In the genomic region with DNA sequence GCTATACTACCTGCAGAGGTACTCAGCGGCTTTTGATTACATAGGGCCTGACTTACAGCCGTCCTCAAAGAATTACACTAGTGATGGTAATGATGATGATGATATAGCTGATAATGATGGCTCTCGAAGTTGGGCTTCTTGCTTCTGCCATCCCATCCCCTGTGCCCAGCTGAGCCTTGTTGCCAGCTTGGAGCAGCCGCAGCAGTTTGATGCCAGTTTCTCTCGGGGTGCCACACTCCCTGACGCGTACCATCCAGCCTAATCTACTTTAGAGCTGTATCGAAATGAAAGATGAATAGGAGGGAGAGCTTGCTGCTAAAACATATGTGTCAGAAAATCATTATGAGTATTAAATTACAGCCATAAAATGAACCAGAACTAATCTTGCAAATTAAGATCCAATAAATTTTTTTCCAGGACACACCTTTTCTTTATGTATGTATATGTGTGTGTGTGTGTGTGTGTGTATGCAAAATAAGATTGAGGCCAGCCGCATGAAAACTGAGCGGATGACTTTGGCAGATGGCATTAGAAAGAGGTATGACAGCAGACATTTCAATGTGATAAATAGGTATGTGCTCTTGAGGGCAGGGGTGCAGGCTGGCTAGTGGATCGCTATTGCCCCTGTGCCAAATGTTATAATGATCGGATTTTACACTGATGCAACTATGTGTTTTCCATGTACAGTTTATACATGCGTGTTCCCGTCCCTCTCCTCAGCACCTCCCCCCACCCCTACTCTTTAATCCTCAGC, we compare ENCODE assay signal across 9 mouse cellular contexts.
A peak's percentile ranks its signal among the peaks of the same experiment; 100 is the strongest.
DNase-seq lines count a peak whose midpoint lies in the region; ATAC-seq and TF ChIP-seq lines count a peak whose summit lies in the region.
"Had no signal": no experiment of that assay in that cellular context is flagged by ENCODE, and none has a peak within 500 bp of the region (broad histone marks: within the 10 kb centered on the region; RNA-seq: fewer than 3 reads in every experiment).

No protein-coding gene starts in this region.

- peak overlapping the region; percentile 36 for H3K4me2 ChIP-seq in lung, embryonic 15.5 days
- H3K4me2 ChIP-seq in hindbrain, embryonic 16.5 days (ENCODE audit: low read length) = peak overlapping the region; percentile 36

- H3K27ac ChIP-seq in heart, adult 2 months = peak overlapping the region; percentile 92
- peak overlapping the region; percentile 44; the same call in 1 of the 2 replicates for H3K27ac ChIP-seq in lung, embryonic 15.5 days
- no peak overlapping the region for H3K27ac ChIP-seq in hindbrain, embryonic 16.5 days (ENCODE audit: low read depth, low read length)
- 0 out of 2 replicates have a peak overlapping the region, but pooled peaks have one; percentile 14 for H3K27ac ChIP-seq in small intestine, adult 2 months (ENCODE audit: insufficient read depth, low read depth, low read length)

- 55% methylated on average over 14 of the region's 14 CpGs for WGBS in heart, adult 2 months
- 73% methylated on average over 14 of the region's 14 CpGs for WGBS in lung, embryonic 15.5 days
- WGBS in hindbrain, embryonic 16.5 days = 45% methylated on average over 14 of the region's 14 CpGs
- WGBS in small intestine, adult 2 months = 74% methylated on average over 14 of the region's 14 CpGs

- no peak for TF ChIP-seq EP300 in heart, adult 2 months (IDR thresholded peaks at IDR 0.05; ENCODE audit: insufficient read depth, low read depth, low read length)

- no peak for TF ChIP-seq POLR2A in heart, adult 2 months (IDR thresholded peaks at IDR 0.05; ENCODE audit: insufficient read depth, low read depth, low read length)
- no peak for TF ChIP-seq POLR2A in small intestine, adult 2 months (IDR thresholded peaks at IDR 0.05; ENCODE audit: low read depth, low read length)

- H3K4me1 ChIP-seq in heart, adult 2 months (ENCODE audit: control insufficient read depth, insufficient read depth, low read length) = peaks cover 20% of the 10 kb centered on the region
- H3K4me1 ChIP-seq in lung, embryonic 15.5 days = peaks cover 9% of the 10 kb centered on the region
- H3K4me1 ChIP-seq in hindbrain, embryonic 16.5 days (ENCODE audit: control insufficient read depth, insufficient read depth, low read depth, low read length) = peaks cover 27% of the 10 kb centered on the region
- H3K4me1 ChIP-seq in small intestine, adult 2 months (ENCODE audit: control insufficient read depth, insufficient read depth, insufficient read length, low read length) = no peaks in the 10 kb centered on the region

- TF ChIP-seq CTCF in heart, adult 2 months (IDR thresholded peaks at IDR 0.05) = no peak
- no peak for TF ChIP-seq CTCF in small intestine, adult 2 months (IDR thresholded peaks at IDR 0.05; ENCODE audit: extremely low read depth, insufficient read length, insufficient replicate concordance, low read depth, low read length)

- H3K9ac ChIP-seq in heart, adult 2 months (ENCODE audit: low read depth, low read length) = peak overlapping the region; percentile 73
- H3K9ac ChIP-seq in lung, embryonic 15.5 days = no peak overlapping the region
- H3K9ac ChIP-seq in hindbrain, embryonic 16.5 days (ENCODE audit: low read depth, low read length) = no peak overlapping the region

- peak overlapping the region; percentile 58; the same call in 1 of the 2 replicates for H3K4me3 ChIP-seq in heart, adult 2 months
- no peak overlapping the region for H3K4me3 ChIP-seq in lung, embryonic 15.5 days
- H3K4me3 ChIP-seq in hindbrain, embryonic 16.5 days (ENCODE audit: low read length) = no peak overlapping the region
- H3K4me3 ChIP-seq in small intestine, adult 2 months (ENCODE audit: low read depth, low read length) = no peak overlapping the region

- H3K79me2 ChIP-seq in heart, adult 2 months (replicated peaks; ENCODE audit: control insufficient read depth, insufficient read depth, low read length) = no peaks in the 10 kb centered on the region

- 0 out of 2 replicates have a peak, but pooled peaks have one; percentile 3 for ATAC-seq in lung, embryonic 15.5 days (ENCODE audit: borderline replicate concordance, extremely low read depth, low FRiP score, low TSS enrichment)
- no peak for ATAC-seq in hindbrain, embryonic 16.5 days

- H3K9me3 ChIP-seq in lung, embryonic 15.5 days = no peaks in the 10 kb centered on the region
- no peaks in the 10 kb centered on the region for H3K9me3 ChIP-seq in hindbrain, embryonic 16.5 days (ENCODE audit: control insufficient read depth, low read length)

- intact Hi-C loops in heart, adult 2 months (cut with DNase I) = loop anchor here (2.0 to 5.0 kb wide), 7 partner anchors 83 to 504 kb away; no protein-coding TSS in a partner anchor

- DNase-seq in heart, adult 2 months = peak in 1 of 2 experiments; percentile 40
- no peak for DNase-seq in heart, adult 11 months
- DNase-seq in lung, postnatal 14 days = no peak
- no peak for DNase-seq in gastrocnemius, adult 18-20 months (ENCODE audit: low spot score)
- DNase-seq in thymus, adult 18-20 months = no peak
- DNase-seq: B cell, adult 2 months had no signal

- H3K27me3 ChIP-seq in heart, adult 2 months (ENCODE audit: control insufficient read depth, insufficient read depth, low read length) = no peaks in the 10 kb centered on the region
- H3K27me3 ChIP-seq in lung, embryonic 15.5 days = no peaks in the 10 kb centered on the region
- H3K27me3 ChIP-seq in hindbrain, embryonic 16.5 days (replicated peaks; ENCODE audit: control insufficient read depth, insufficient read depth, low read length) = no peaks in the 10 kb centered on the region
- no peaks in the 10 kb centered on the region for H3K27me3 ChIP-seq in small intestine, adult 2 months (ENCODE audit: control insufficient read depth, insufficient read depth, low read length)

- no peaks in the 10 kb centered on the region for H3K36me3 ChIP-seq in heart, adult 2 months (ENCODE audit: control insufficient read depth, insufficient read depth, low read length)
- H3K36me3 ChIP-seq in lung, embryonic 15.5 days = no peaks in the 10 kb centered on the region
- H3K36me3 ChIP-seq in hindbrain, embryonic 16.5 days (ENCODE audit: control insufficient read depth, insufficient read depth, low read length) = no peaks in the 10 kb centered on the region
- H3K36me3 ChIP-seq in small intestine, adult 2 months (ENCODE audit: control insufficient read depth, insufficient read depth, low read length) = no peaks in the 10 kb centered on the region
